Mouse (Mus musculus): Measurements from ENCODE around the gene Prrc2c.
"Not testable (repeated sequence)": the region's sequence is repeated elsewhere in the genome, so short reads cannot be mapped to it uniquely, and the experiment has no call there.

Prrc2c gene

GRCm38 (mm10) chr1:162693721-162694120 lies 46.6 kb downstream of the Prrc2c start:
- DNase-seq (ENCODE audit: low read depth, low spot score), result no peak

- no peak for DNase-seq (ENCODE audit: low read depth, low spot score)
These were observed 74.7 kb downstream of the Prrc2c start for GRCm38 (mm10) chr1:162665486-162666174.

DNA sequence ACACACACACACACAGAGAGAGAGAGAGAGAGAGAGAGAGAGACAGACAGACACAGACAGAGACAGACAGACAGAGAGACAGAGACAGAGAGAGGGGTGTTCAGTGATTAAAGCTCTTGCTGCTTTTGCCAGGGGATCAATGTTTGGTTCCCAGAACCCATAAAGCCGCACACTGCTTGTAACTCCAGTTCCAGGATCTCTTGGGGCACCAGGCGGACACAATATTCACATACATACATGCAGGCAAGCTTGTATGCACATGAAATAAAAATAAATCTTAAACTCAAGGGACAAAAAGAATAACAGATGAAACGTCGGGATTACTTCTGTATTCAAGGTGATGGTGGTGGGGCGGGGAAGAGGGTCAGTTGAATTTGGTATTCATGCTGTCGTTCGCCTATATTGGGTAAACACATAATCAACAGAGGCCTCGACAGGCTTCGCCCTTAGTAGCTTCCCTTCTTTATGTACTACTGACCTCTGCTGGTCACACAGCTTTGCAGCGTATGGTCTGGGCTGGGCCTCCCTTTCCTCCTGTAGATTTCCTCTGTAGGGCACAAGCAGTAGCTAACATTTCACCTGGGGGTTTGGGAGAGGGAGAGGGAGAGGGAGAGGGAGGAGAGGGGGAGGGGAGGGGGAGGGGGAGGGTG lies 75.4 kb downstream of the Prrc2c start:
- DNase-seq (ENCODE audit: low read depth, low spot score), result peak; percentile 78

- DNase-seq (ENCODE audit: low read depth, low spot score), result no peak
These were observed 80.0 kb downstream of the Prrc2c start for GRCm38 (mm10) chr1:162660276-162660860.

GRCm38 (mm10) chr1:162658119-162658518 lies 82.2 kb downstream of the Prrc2c start, which contains the start of gene Myocos:
Gene Myocos (minus strand): TSS chr1:162658219.
- DNase-seq (ENCODE audit: low read depth, low spot score), result no peak

- DNase-seq (ENCODE audit: low read depth, low spot score), result no peak
These were observed 91.9 kb downstream of the Prrc2c start for GRCm38 (mm10) chr1:162648416-162648815.

DNA sequence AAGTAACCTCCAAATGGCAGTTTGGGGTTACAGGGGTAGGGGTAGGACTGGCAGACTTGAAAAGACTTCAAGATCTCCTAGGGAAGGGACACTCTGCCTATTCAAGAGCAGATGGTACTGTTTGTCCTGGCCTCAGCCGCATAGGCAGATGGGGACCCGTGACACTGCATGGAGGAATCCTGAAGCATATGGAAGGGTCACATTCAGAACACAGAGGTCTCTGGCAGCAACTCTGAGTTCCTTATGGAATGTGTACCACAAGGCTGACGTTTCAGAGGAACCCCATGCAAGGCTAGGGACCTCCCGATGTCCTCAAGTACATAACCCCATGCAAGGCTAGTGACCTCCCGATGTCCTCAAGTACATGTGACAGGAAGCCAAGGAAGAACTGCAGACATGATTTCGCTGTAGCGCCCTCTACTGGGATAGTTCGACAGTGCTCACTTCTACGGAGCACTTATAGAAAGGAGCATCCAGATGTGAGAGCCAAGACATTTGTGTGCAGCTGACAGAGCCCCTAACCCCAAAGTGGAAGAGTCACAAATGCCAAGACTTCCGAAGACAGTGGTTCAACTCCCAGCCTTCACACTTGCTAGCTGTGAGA lies 94.2 kb downstream of the Prrc2c start:
- DNase-seq (ENCODE audit: low read depth, low spot score), result no peak

- no peak for DNase-seq (ENCODE audit: low read depth, low spot score)
These were observed 96.6 kb downstream of the Prrc2c start for GRCm38 (mm10) chr1:162643752-162644151.

DNA sequence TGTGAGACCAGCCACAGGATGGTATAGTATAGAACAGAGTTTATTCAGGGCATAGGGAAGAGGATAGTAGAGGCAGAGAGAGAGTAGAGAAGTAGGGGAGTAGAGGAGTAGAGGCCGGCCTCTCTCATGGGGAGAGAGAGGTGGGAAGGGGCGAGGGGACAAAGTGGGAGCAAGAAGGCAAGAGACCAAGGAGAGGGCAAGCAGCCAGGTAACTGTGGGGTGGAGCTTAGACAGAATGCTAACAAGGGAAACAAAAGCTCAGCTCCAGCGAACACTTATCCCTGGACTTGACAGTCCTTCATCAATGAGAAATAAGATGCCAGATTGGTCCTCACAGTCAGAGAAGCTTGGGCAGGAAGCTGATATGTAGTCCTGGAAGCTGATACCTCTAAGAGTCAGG lies 97.8 kb downstream of the Prrc2c start:
- no peak for DNase-seq (ENCODE audit: low read depth, low spot score)

DNA sequence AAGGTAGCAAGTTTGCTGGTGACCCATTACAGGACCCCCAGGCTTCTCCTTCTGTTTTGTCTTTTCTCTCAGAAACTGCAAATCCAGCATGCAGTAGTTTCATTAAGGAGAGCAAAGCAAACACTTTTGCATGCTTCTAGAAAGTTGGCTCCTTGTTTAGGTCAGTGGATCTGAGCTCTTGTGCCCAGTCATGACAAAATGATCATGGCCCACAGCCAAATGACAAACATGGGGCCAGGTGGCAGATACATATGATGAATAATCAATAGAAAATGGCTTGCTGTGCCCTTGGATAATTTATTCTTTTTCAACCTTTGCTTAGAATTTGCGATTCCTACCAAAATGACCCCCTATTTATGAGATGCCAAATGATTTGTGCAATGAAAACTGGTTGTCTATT lies 100.5 kb downstream of the Prrc2c start:
- DNase-seq (ENCODE audit: low read depth, low spot score), result no peak

- DNase-seq (ENCODE audit: low read depth, low spot score), result no peak
These were observed 101.2 kb downstream of the Prrc2c start, which contains the start of gene Myoc for GRCm38 (mm10) chr1:162639051-162639750. Gene Myoc (plus strand): TSS chr1:162639155.

- DNase-seq (ENCODE audit: low read depth, low spot score), result no peak
These were observed 101.8 kb downstream of the Prrc2c start for GRCm38 (mm10) chr1:162638535-162638934.

- no peak for DNase-seq (ENCODE audit: low read depth, low spot score)
These were observed 103.8 kb downstream of the Prrc2c start for GRCm38 (mm10) chr1:162636516-162636915.

- not testable (repeated sequence) for DNase-seq (ENCODE audit: low read depth, low spot score)
These were observed 104.9 kb downstream of the Prrc2c start for GRCm38 (mm10) chr1:162635291-162635931.

GRCm38 (mm10) chr1:162628326-162628725 lies 112.0 kb downstream of the Prrc2c start:
- DNase-seq (ENCODE audit: low read depth, low spot score), result not testable (repeated sequence)

- DNase-seq (ENCODE audit: low read depth, low spot score), result not testable (repeated sequence)
These were observed 112.5 kb downstream of the Prrc2c start for GRCm38 (mm10) chr1:162627821-162628220.

GRCm38 (mm10) chr1:162625229-162625628 lies 115.1 kb downstream of the Prrc2c start:
- no peak for DNase-seq (ENCODE audit: low read depth, low spot score)

GRCm38 (mm10) chr1:162623895-162624294 lies 116.5 kb downstream of the Prrc2c start:
- no peak for DNase-seq (ENCODE audit: low read depth, low spot score)

Measured in retina, postnatal 7 days (tissue).